Mouse (Mus musculus): ENCODE data around the gene Hnf1b. TPM values are rescaled to one million over a fixed set of nuclear protein-coding genes. Genes with fewer than 3 reads are reported as not detected.

Hnf1b gene
- total and polyA plus RNA-seq, 2 experiments: 2.2 to 14.9 TPM

- WGBS: 83% methylated on average over 3 of the region's 3 CpGs
- no peak overlapping the region for H3K9ac ChIP-seq (ENCODE audit: low read depth, low read length)
- no peak overlapping the region for H3K4me3 ChIP-seq (ENCODE audit: insufficient read depth, low read depth, low read length)
- H3K79me2 ChIP-seq (ENCODE audit: control insufficient read depth, insufficient read depth, low read length): no peaks in the 10 kb centered on the region; the same call in 1 of the 2 replicates
- peaks cover 6% of the 10 kb centered on the region; the same call in 1 of the 2 replicates for H3K4me1 ChIP-seq (ENCODE audit: control insufficient read depth, insufficient read depth, low read length)
- no peak for TF ChIP-seq CTCF (IDR thresholded peaks at IDR 0.05; ENCODE audit: low read depth, low read length)
- no peak for DNase-seq (ENCODE audit: extremely low read depth, low read depth, low spot score)
- no peak overlapping the region for H3K27ac ChIP-seq (replicated peaks; ENCODE audit: insufficient read depth, low read depth, low read length)
- no peaks in the 10 kb centered on the region for H3K27me3 ChIP-seq (ENCODE audit: control insufficient read depth, insufficient read depth, low read length)
- H3K36me3 ChIP-seq (ENCODE audit: control insufficient read depth, insufficient read depth, low read length): peaks cover 2% of the 10 kb centered on the region; the same call in 1 of the 2 replicates
These were observed 19.8 kb downstream of the Hnf1b start for GRCm38 (mm10) chr11:83869686-83870085.

- TF ChIP-seq POLR2A (IDR thresholded peaks at IDR 0.05; ENCODE audit: extremely low read depth, insufficient read depth, low read length): no peak
- H3K27me3 ChIP-seq (ENCODE audit: control insufficient read depth, insufficient read depth, low read length): no peaks in the 10 kb centered on the region
- 0 out of 2 replicates have a peak, but pooled peaks cover 2% of the 10 kb centered on the region for H3K36me3 ChIP-seq (ENCODE audit: control insufficient read depth, insufficient read depth, low read length)
- H3K4me1 ChIP-seq (ENCODE audit: control insufficient read depth, insufficient read depth, low read length): peaks cover 6% of the 10 kb centered on the region; the same call in 1 of the 2 replicates
- no peak overlapping the region for H3K4me3 ChIP-seq (ENCODE audit: insufficient read depth, low read depth, low read length)
- DNase-seq (ENCODE audit: extremely low read depth, low read depth, low spot score): peak; percentile 81
- no peaks in the 10 kb centered on the region for H3K79me2 ChIP-seq (ENCODE audit: control insufficient read depth, insufficient read depth, low read length)
- 58% methylated on average over 9 of the region's 9 CpGs for WGBS
- no peak overlapping the region for H3K9ac ChIP-seq (ENCODE audit: low read depth, low read length)
- no peak overlapping the region for H3K27ac ChIP-seq (replicated peaks; ENCODE audit: insufficient read depth, low read depth, low read length)
These were observed 22.1 kb downstream of the Hnf1b start for GRCm38 (mm10) chr11:83871780-83872554.

GRCm38 (mm10) chr11:83873509-83873908, 23.6 kb downstream of the Hnf1b start:
- Histone ChIP-seq H3K9ac (ENCODE audit: low read depth, low read length) (no peak overlapping the region), H3K27me3 (ENCODE audit: control insufficient read depth, insufficient read depth, low read length) (no peaks in the 10 kb centered on the region), H3K4me3 (ENCODE audit: insufficient read depth, low read depth, low read length) (no peak overlapping the region), H3K79me2 (ENCODE audit: control insufficient read depth, insufficient read depth, low read length) (no peaks in the 10 kb centered on the region), H3K36me3 (ENCODE audit: control insufficient read depth, insufficient read depth, low read length) (0 out of 2 replicates have a peak, but pooled peaks cover 2% of the 10 kb centered on the region), H3K27ac (replicated peaks; ENCODE audit: insufficient read depth, low read depth, low read length) (no peak overlapping the region), H3K4me1 (ENCODE audit: control insufficient read depth, insufficient read depth, low read length) (peaks cover 15% of the 10 kb centered on the region)
- no peak for DNase-seq (ENCODE audit: extremely low read depth, low read depth, low spot score)
- WGBS: 77% methylated on average over 9 of the region's 9 CpGs
- TF ChIP-seq CTCF (IDR thresholded peaks at IDR 0.05; ENCODE audit: low read depth, low read length): no peak
- no peak for TF ChIP-seq POLR2A (IDR thresholded peaks at IDR 0.05; ENCODE audit: extremely low read depth, insufficient read depth, low read length)

GRCm38 (mm10) chr11:83876630-83877029, 26.8 kb downstream of the Hnf1b start:
- Histone ChIP-seq H3K36me3 (ENCODE audit: control insufficient read depth, insufficient read depth, low read length) (0 out of 2 replicates have a peak, but pooled peaks cover 2% of the 10 kb centered on the region), H3K79me2 (ENCODE audit: control insufficient read depth, insufficient read depth, low read length) (no peaks in the 10 kb centered on the region), H3K4me3 (ENCODE audit: insufficient read depth, low read depth, low read length) (no peak overlapping the region), H3K4me1 (ENCODE audit: control insufficient read depth, insufficient read depth, low read length) (peaks cover 35% of the 10 kb centered on the region), H3K27ac (replicated peaks; ENCODE audit: insufficient read depth, low read depth, low read length) (no peak overlapping the region; the same call in 1 of the 2 replicates), H3K9ac (ENCODE audit: low read depth, low read length) (no peak overlapping the region), H3K27me3 (ENCODE audit: control insufficient read depth, insufficient read depth, low read length) (no peaks in the 10 kb centered on the region)
- WGBS: 85% methylated on average over 7 of the region's 7 CpGs
- DNase-seq (ENCODE audit: extremely low read depth, low read depth, low spot score): no peak
- TF ChIP-seq CTCF (IDR thresholded peaks at IDR 0.05; ENCODE audit: low read depth, low read length): no peak
- TF ChIP-seq POLR2A (IDR thresholded peaks at IDR 0.05; ENCODE audit: extremely low read depth, insufficient read depth, low read length): no peak

GRCm38 (mm10) chr11:83877765-83878164, 27.9 kb downstream of the Hnf1b start:
- no peak overlapping the region for H3K4me3 ChIP-seq (ENCODE audit: insufficient read depth, low read depth, low read length)
- peak overlapping the region; percentile 73 for H3K27ac ChIP-seq (replicated peaks; ENCODE audit: insufficient read depth, low read depth, low read length)
- no peaks in the 10 kb centered on the region for H3K27me3 ChIP-seq (ENCODE audit: control insufficient read depth, insufficient read depth, low read length)
- H3K36me3 ChIP-seq (ENCODE audit: control insufficient read depth, insufficient read depth, low read length): 0 out of 2 replicates have a peak, but pooled peaks cover 2% of the 10 kb centered on the region
- WGBS: 14% methylated on average over 8 of the region's 8 CpGs
- H3K79me2 ChIP-seq (ENCODE audit: control insufficient read depth, insufficient read depth, low read length): no peaks in the 10 kb centered on the region
- TF ChIP-seq POLR2A (IDR thresholded peaks at IDR 0.05; ENCODE audit: extremely low read depth, insufficient read depth, low read length) (no peak), CTCF (IDR thresholded peaks at IDR 0.05; ENCODE audit: low read depth, low read length) (no peak)
- H3K4me1 ChIP-seq (ENCODE audit: control insufficient read depth, insufficient read depth, low read length): peaks cover 38% of the 10 kb centered on the region
- DNase-seq (ENCODE audit: extremely low read depth, low read depth, low spot score): peak; percentile 88
- no peak overlapping the region for H3K9ac ChIP-seq (ENCODE audit: low read depth, low read length)

- H3K27me3 ChIP-seq (ENCODE audit: control insufficient read depth, insufficient read depth, low read length): no peaks in the 10 kb centered on the region
- H3K4me3 ChIP-seq (ENCODE audit: insufficient read depth, low read depth, low read length): no peak overlapping the region
- peaks cover 40% of the 10 kb centered on the region for H3K4me1 ChIP-seq (ENCODE audit: control insufficient read depth, insufficient read depth, low read length)
- 11% methylated on average over 4 of the region's 4 CpGs for WGBS
- H3K9ac ChIP-seq (ENCODE audit: low read depth, low read length): peak overlapping the region; percentile 13; the same call in 1 of the 2 replicates
- 0 out of 2 replicates have a peak, but pooled peaks cover 1% of the 10 kb centered on the region for H3K36me3 ChIP-seq (ENCODE audit: control insufficient read depth, insufficient read depth, low read length)
- H3K27ac ChIP-seq (replicated peaks; ENCODE audit: insufficient read depth, low read depth, low read length): peak overlapping the region; percentile 70
- DNase-seq (ENCODE audit: extremely low read depth, low read depth, low spot score): peak; percentile 81
- TF ChIP-seq POLR2A (IDR thresholded peaks at IDR 0.05; ENCODE audit: extremely low read depth, insufficient read depth, low read length) (no peak), CTCF (IDR thresholded peaks at IDR 0.05; ENCODE audit: low read depth, low read length) (no peak)
- H3K79me2 ChIP-seq (ENCODE audit: control insufficient read depth, insufficient read depth, low read length): no peaks in the 10 kb centered on the region
These were observed 28.6 kb downstream of the Hnf1b start for GRCm38 (mm10) chr11:83878417-83878952.
